13 mouse cellular contexts compared by ENCODE assay signal in genomic region chr17:50682696-50683095, GRCm38 (mm10).
DNase-seq lines count a peak whose midpoint lies in the region; ATAC-seq and TF ChIP-seq lines count a peak whose summit lies in the region.
"Had no signal": no experiment of that assay in that cellular context is flagged by ENCODE, and none has a peak within 500 bp of the region (broad histone marks: within the 10 kb centered on the region; RNA-seq: fewer than 3 reads in every experiment).

No protein-coding gene starts in this region.

- intact Hi-C loops in heart, postnatal 10 days (cut with DNase I), result no loop called here

- peak; percentile 70 for DNase-seq in adrenal gland, postnatal 10 days
- no peak for DNase-seq in adrenal gland, postnatal 4 days (ENCODE audit: low spot score in 2 of 2)
- peak; percentile 8 for DNase-seq in kidney, postnatal 14 days
- peak; percentile 55 for DNase-seq in brain, adult 2 months (ENCODE audit: low read depth, low spot score)
- DNase-seq in heart, postnatal 10 days, result peak; percentile 64 to 65
- no peak for DNase-seq in layer of hippocampus, postnatal 36 days
- DNase-seq in stomach, postnatal 0 days (ENCODE audit: low spot score), result no peak
- DNase-seq: embryo, embryonic 11 days; thymus, postnatal 4 days had no signal

- no peaks in the 10 kb centered on the region for H3K27me3 ChIP-seq in kidney, embryonic 14.5 days (ENCODE audit: control insufficient read depth, insufficient read depth, low read length)
- H3K27me3 ChIP-seq in stomach, postnatal 0 days (ENCODE audit: control insufficient read depth, insufficient read depth, low read length), result no peaks in the 10 kb centered on the region
- H3K27me3 ChIP-seq: liver, embryonic 15.5 days had no signal

- WGBS in kidney, embryonic 14.5 days, result 83% methylated on average over 3 of the region's 3 CpGs
- 59% methylated on average over 3 of the region's 3 CpGs for whole genome bisulfite sequencing in stomach, postnatal 0 days

- H3K36me3 ChIP-seq in kidney, embryonic 14.5 days (ENCODE audit: control insufficient read depth, insufficient read depth, low read length), result no peaks in the 10 kb centered on the region
- 0 out of 2 replicates have a peak, but pooled peaks cover under 1% of the 10 kb centered on the region for H3K36me3 ChIP-seq in stomach, postnatal 0 days (ENCODE audit: control insufficient read depth, insufficient read depth, low read length)
- H3K36me3 ChIP-seq: liver, embryonic 15.5 days had no signal

- no peak overlapping the region for H3K4me3 ChIP-seq in kidney, embryonic 14.5 days (ENCODE audit: low read length)
- H3K4me3 ChIP-seq in stomach, postnatal 0 days (ENCODE audit: low read depth, low read length), result no peak overlapping the region
- H3K4me3 ChIP-seq: erythroblast, embryonic 14.5 days; liver, embryonic 15.5 days had no signal

- H3K4me2 ChIP-seq in kidney, embryonic 14.5 days (replicated peaks; ENCODE audit: low read depth, low read length), result no peak overlapping the region
- H3K4me2 ChIP-seq in stomach, postnatal 0 days (replicated peaks; ENCODE audit: low read depth), result no peak overlapping the region
- H3K4me2 ChIP-seq: liver, embryonic 15.5 days had no signal

- H3K27ac ChIP-seq in kidney, embryonic 14.5 days (ENCODE audit: low read depth, low read length), result no peak overlapping the region
- H3K27ac ChIP-seq in stomach, postnatal 0 days (replicated peaks), result no peak overlapping the region
- H3K27ac ChIP-seq: hindbrain, postnatal 0 days; liver, embryonic 15.5 days had no signal

- H3K9ac ChIP-seq in kidney, embryonic 14.5 days (ENCODE audit: low read depth, low read length), result no peak overlapping the region
- no peak overlapping the region for H3K9ac ChIP-seq in stomach, postnatal 0 days (ENCODE audit: low read length)
- H3K9ac ChIP-seq: liver, embryonic 15.5 days had no signal

- TF ChIP-seq EP300 in stomach, postnatal 0 days (optimal IDR thresholded peaks at IDR 0.05), result no peak

- H3K4me1 ChIP-seq in kidney, embryonic 14.5 days (ENCODE audit: control insufficient read depth, insufficient read depth, low read length), result no peaks in the 10 kb centered on the region
- no peaks in the 10 kb centered on the region for H3K4me1 ChIP-seq in stomach, postnatal 0 days (replicated peaks; ENCODE audit: control insufficient read depth, insufficient read depth)

- TF ChIP-seq CTCF in stomach, postnatal 0 days (IDR thresholded peaks at IDR 0.05; ENCODE audit: low read depth), result no peak

- ATAC-seq in kidney, embryonic 14.5 days (ENCODE audit: low FRiP score, low TSS enrichment), result no peak
- no peak for ATAC-seq in stomach, postnatal 0 days (ENCODE audit: low FRiP score, low TSS enrichment)
- ATAC-seq: hindbrain, postnatal 0 days had no signal

- no peaks in the 10 kb centered on the region for H3K9me3 ChIP-seq in kidney, embryonic 14.5 days (ENCODE audit: control insufficient read depth, low read length)
- no peaks in the 10 kb centered on the region for H3K9me3 ChIP-seq in stomach, postnatal 0 days (ENCODE audit: control insufficient read depth, low read length)
- H3K9me3 ChIP-seq: liver, embryonic 15.5 days had no signal

Comparison
In these comparisons a context has a peak if more than half of its experiments do, and no peak if none do; other contexts are left out.
1. DNase-seq: peak in adrenal gland, postnatal 10 days (single experiment), kidney, postnatal 14 days (single experiment), brain, adult 2 months (single experiment) and heart, postnatal 10 days (2 of 2); none in adrenal gland, postnatal 4 days (0 of 2), layer of hippocampus, postnatal 36 days (0 of 2) and stomach, postnatal 0 days (single experiment).